Mouse (Mus musculus): Measurements from ENCODE around the gene Obsl1.

DNA sequence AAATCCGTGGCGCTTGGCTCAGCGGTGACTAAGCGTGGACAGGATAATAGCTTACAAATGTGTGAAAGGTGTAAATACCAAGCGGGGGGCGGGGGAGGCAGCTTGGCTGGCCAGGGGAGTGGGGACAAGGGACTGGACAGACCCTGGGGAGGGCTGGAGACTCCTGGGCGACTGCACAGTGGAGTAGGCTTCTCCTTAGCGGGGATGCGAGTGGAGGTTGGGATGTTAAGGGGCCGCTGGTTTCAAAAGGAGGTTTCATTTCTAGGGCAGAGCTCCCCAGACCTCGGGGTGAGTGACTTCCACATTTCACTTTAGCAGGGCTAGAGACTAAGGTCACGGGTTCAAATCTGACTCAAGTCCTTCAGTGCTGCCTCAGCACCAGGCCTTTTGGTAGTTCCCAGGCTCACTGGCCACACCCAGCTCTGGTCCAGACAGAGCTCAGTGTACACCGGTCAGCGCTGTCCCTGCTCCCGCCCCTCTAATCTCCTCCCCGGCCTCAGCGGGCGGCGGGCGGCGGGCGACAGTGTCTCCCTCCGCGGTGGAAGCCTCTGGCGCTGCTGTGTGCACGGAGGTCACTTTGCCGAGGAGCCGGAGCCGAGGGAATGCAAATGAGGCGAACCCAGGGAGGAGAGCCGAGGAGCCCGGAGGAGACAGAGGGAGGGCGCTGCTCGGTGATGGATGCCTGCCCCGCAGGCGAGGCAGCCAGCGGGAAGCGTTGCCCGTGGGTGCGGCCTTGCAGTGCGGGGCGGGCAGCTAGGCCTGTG, 48.0 kb downstream of the Obsl1 start:
- TF ChIP-seq POLR2A (IDR thresholded peaks at IDR 0.05; ENCODE audit: low read depth, low read length) (no peak), CTCF (conservative IDR thresholded peaks at IDR 0.05; ENCODE audit: insufficient read depth, insufficient read length, low read depth, low read length) (no peak)
